ENCODE assay signal across 10 mouse cellular contexts in genomic region chr12:92723022-92723421, GRCm38 (mm10).
"Had no signal": no experiment of that assay in that cellular context is flagged by ENCODE, and none has a peak within 500 bp of the region (broad histone marks: within the 10 kb centered on the region; RNA-seq: fewer than 3 reads in every experiment).

No protein-coding gene starts in this region.

- DNase-seq: lung, adult 18-20 months; lung, embryonic 14.5 days; lung, postnatal 10 days; lung, postnatal 4 days; midbrain, embryonic 14.5 days; retina, postnatal 1 day; spleen, adult 18-20 months; thymus, adult 2 months; thymus, postnatal 25 days; thymus, postnatal 4 days had no signal
